Mouse (Mus musculus) cerebellum, adult 2 months (tissue): ENCODE measurements around the gene Esyt1.

ENCODE experiments used
- CTCF ChIP-seq: fragments of 200-500 bp; IDR thresholded peaks from 2 replicates; pipeline ENCODE4 v1.5.1; 2011; ENCODE audit warnings: low read depth, mild to moderate bottlenecking, control low read depth, low read length, moderate library complexity, borderline replicate concordance; ENCODE audit not compliant: insufficient read depth
- POLR2A ChIP-seq: fragments of 200-500 bp; IDR thresholded peaks from 2 replicates; pipeline ENCODE4 v1.6.1; 2011; ENCODE audit warnings: low read length, control low read depth, borderline replicate concordance; ENCODE audit not compliant: insufficient read depth

DNA sequence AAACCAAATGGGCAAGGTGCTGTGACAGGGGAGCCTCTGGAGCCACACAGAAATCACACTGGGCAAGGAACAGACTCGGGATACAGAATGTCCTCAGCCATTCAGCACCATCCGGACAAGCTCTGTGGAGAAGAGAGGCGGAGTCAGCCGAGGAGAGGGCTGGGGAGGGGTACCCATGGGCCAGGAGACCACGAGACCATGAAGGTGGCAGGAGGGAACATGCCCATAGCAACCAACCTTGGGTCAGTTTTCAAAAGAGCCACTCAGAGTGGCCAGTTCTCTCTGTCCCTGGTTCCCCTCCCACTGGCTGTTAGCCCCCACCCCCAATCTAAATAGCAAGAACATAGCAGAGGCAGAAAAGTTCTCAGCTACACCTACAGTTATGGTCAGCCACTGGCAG lies 34.8 kb downstream of the Esyt1 start:
- no peak for TF ChIP-seq CTCF
- TF ChIP-seq POLR2A: no peak
